Mouse (Mus musculus) heart, embryonic 14.5 days (tissue): ENCODE measurements around the gene Abcb4. TPM values are rescaled to one million over a fixed set of nuclear protein-coding genes. Genes with fewer than 3 reads are reported as not detected.

Source experiments
- ATAC-seq: fragments of 200-750 bp; cut with Nextera tagmentation; 2 replicates; pipeline ENCODE4 v1.8.0; 2017; ENCODE audit warnings: low read depth, moderate TSS enrichment; ENCODE audit not compliant: insufficient number of reproducible peaks, insufficient read depth, low FRiP score
- H3K27ac ChIP-seq, 2 experiments: fragments of 200-500 bp in 1 of 2; fragments of 300-500 bp in 1 of 2; sonication (generic) in 1 of 2; replicated peaks in 1 of 2; 2 replicates each; pipeline ENCODE4 v1.5.1; 2012 to 2014; ENCODE audit warnings: low read depth in 2 of 2, low read length in 2 of 2, control low read depth in 1 of 2, mild to moderate bottlenecking in 1 of 2, mixed read lengths in 1 of 2; ENCODE audit not compliant: control insufficient read depth in 1 of 2, insufficient read depth in 1 of 2
- H3K27me3 ChIP-seq: fragments of 300-500 bp; sonication (generic); 2 replicates; pipeline ENCODE4 v1.6.1; 2014; ENCODE audit warnings: mild to moderate bottlenecking, low read length, control low read depth; ENCODE audit not compliant: control insufficient read depth, insufficient read depth
- H3K36me3 ChIP-seq: fragments of 300-500 bp; sonication (generic); 2 replicates; pipeline ENCODE4 v1.6.1; 2014; ENCODE audit warnings: mild to moderate bottlenecking, control low read depth, low read length, mixed read lengths; ENCODE audit not compliant: control insufficient read depth, insufficient read depth
- H3K4me1 ChIP-seq, 2 experiments: fragments of 200-500 bp in 1 of 2; fragments of 300-500 bp in 1 of 2; sonication (generic) in 1 of 2; 2 replicates each; pipeline ENCODE4 v1.6.1; 2012 to 2014; ENCODE audit warnings: low read length in 2 of 2, control low read depth in 1 of 2, mixed read lengths in 1 of 2; ENCODE audit not compliant: control insufficient read depth in 2 of 2, insufficient read depth in 2 of 2
- H3K4me2 ChIP-seq: fragments of 300-500 bp; sonication (generic); 2 replicates; pipeline ENCODE4 v1.6.1; 2014; ENCODE audit warnings: mild to moderate bottlenecking, low read length
- H3K4me3 ChIP-seq, 2 experiments: fragments of 200-500 bp in 1 of 2; fragments of 300-500 bp in 1 of 2; sonication (generic) in 1 of 2; 2 replicates each; pipeline ENCODE4 v1.5.1; 2012 to 2014; ENCODE audit warnings: low read length in 2 of 2, mild to moderate bottlenecking in 2 of 2, control low read depth in 1 of 2, low read depth in 1 of 2, moderate library complexity in 1 of 2; ENCODE audit not compliant: control insufficient read depth in 1 of 2, insufficient read depth in 1 of 2
- H3K9ac ChIP-seq: fragments of 300-500 bp; sonication (generic); 2 replicates; pipeline ENCODE4 v1.6.1; 2014; ENCODE audit warnings: mild to moderate bottlenecking, low read length
- H3K9me3 ChIP-seq: fragments of 300-500 bp; sonication (generic); 2 replicates; pipeline ENCODE4 v1.6.1; 2016; ENCODE audit warnings: low read length, control low read depth; ENCODE audit not compliant: control insufficient read depth
- WGBS: fragments of 180-500 bp; shearing (Covaris S2); extraction: QIAGEN DNeasy Blood & Tissue Kit; methylation state at CpG from one replicate; pipeline ENCODE4 v1.1.7; 2014; 5-methylcytosine and 5-hydroxymethylcytosine counted together
- polyA plus RNA-seq: library from polyadenylated mRNA; unstranded; fragments of >200 nt; fragmentation: Nextera tagmentation; extraction: Ambion mirVana; gene quantifications from 2 replicates; pipeline ENCODE4 v1.2.1, GENCODE M21; 2014

Abcb4 gene
- polyA plus RNA-seq, 1 experiment from 2014 or later = 0.42 TPM

GRCm38 (mm10) chr5:8955544-8955943 lies 62.0 kb downstream of the Abcb4 start:
- Histone ChIP-seq H3K27me3 (no peaks in the 10 kb centered on the region), H3K27ac (no peak overlapping the region), H3K9ac (no peak overlapping the region), H3K36me3 (no peaks in the 10 kb centered on the region), H3K4me3 (no peak overlapping the region), H3K4me2 (no peak overlapping the region), H3K4me1 (no peaks in the 10 kb centered on the region), H3K9me3 (no peaks in the 10 kb centered on the region)
- 89% methylated on average over 3 of the region's 3 CpGs for WGBS
- ATAC-seq = no peak

DNA sequence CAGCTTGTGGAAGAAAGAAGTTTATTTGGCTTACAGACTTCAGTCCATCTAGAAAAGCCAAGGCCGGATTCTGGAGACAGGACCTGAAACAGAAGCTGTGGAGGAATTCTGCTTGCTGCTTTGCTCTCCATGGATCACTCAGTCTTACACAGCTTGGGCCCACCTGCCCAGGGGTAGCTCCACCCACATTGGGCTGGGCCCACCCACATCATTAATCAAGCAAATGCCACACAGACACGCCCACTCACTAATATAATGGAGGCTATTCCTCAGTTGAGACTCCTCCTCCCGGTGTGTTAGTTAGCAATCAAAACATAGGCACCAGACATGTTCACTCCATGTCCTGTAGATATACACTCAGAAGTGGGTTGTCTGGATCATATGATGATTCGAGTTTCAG lies 67.0 kb downstream of the Abcb4 start:
- WGBS = 83% methylated on average over 4 of the region's 4 CpGs
- Histone ChIP-seq H3K4me1 (no peaks in the 10 kb centered on the region), H3K27me3 (no peaks in the 10 kb centered on the region), H3K9me3 (no peaks in the 10 kb centered on the region), H3K36me3 (peaks cover 23% of the 10 kb centered on the region), H3K4me3 (no peak overlapping the region), H3K9ac (no peak overlapping the region), H3K27ac (no peak overlapping the region), H3K4me2 (no peak overlapping the region)
- ATAC-seq = no peak

DNA sequence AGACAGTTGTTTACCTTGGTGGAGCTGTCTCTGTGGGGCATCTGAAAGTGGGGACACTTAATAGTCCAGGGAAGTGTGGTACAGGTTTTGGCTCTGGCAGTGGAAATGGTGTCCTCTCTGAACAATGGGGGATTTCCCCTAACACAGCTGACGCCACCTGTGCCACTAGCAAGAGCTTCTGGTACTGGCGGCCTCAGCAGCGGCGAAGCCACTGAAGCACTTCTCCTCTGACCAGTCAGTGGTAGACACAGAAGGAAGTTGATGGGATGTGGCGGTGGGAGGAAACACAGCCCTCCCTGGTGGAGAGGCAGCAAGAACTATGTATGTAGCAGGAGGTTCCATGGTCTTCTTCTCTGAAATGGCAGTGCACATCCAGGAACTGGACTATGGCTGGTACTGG lies 71.0 kb downstream of the Abcb4 start:
- H3K4me3 ChIP-seq = no peak overlapping the region
- H3K27ac ChIP-seq = no peak overlapping the region
- no peak for ATAC-seq
- no peaks in the 10 kb centered on the region for H3K27me3 ChIP-seq
- WGBS = 93% methylated on average over 5 of the region's 5 CpGs
- H3K9ac ChIP-seq = no peak overlapping the region
- no peaks in the 10 kb centered on the region for H3K4me1 ChIP-seq
- no peaks in the 10 kb centered on the region for H3K9me3 ChIP-seq
- no peak overlapping the region for H3K4me2 ChIP-seq
- H3K36me3 ChIP-seq = peaks cover 59% of the 10 kb centered on the region

GRCm38 (mm10) chr5:8970694-8971093 lies 77.2 kb downstream of the Abcb4 start:
- Histone ChIP-seq H3K36me3 (peaks cover 86% of the 10 kb centered on the region), H3K9ac (no peak overlapping the region)

DNA sequence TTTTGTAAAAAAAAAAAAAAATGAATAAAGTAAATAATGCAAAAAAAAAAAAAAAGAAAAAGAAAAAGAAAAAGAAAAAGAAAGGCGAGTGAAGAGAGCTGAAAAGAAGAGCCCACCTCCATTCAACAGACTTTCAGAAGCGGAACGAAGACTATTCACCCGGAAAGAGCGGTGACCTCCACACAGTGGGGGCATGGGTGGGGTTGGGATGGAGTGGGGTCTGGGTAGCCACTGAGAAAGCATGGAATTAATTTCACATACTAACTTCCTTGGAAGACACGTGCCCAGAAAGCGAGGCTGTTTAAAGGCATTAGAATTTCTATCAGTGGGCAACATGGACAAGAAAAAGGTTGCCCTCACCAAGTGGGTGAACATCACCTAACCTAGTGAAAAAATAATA lies 78.8 kb downstream of the Abcb4 start:
- no peak overlapping the region for H3K4me2 ChIP-seq
- 93% methylated on average over 7 of the region's 7 CpGs for WGBS
- no peaks in the 10 kb centered on the region for H3K4me1 ChIP-seq
- no peak overlapping the region for H3K9ac ChIP-seq
- no peaks in the 10 kb centered on the region for H3K9me3 ChIP-seq
- H3K4me3 ChIP-seq = no peak overlapping the region
- peaks cover 74% of the 10 kb centered on the region for H3K36me3 ChIP-seq
- no peaks in the 10 kb centered on the region for H3K27me3 ChIP-seq
- ATAC-seq = no peak
- H3K27ac ChIP-seq = no peak overlapping the region

More at GRCm38 (mm10) chr5:8970694-8971093, 77.2 kb downstream of the Abcb4 start:
- no peaks in the 10 kb centered on the region for H3K27me3 ChIP-seq
- no peak for ATAC-seq
- no peak overlapping the region for H3K4me3 ChIP-seq
- no peaks in the 10 kb centered on the region for H3K4me1 ChIP-seq
- no peak overlapping the region for H3K4me2 ChIP-seq
- H3K27ac ChIP-seq = no peak overlapping the region
- H3K9me3 ChIP-seq = no peaks in the 10 kb centered on the region
- WGBS = 94% methylated on average over 2 of the region's 2 CpGs

DNA sequence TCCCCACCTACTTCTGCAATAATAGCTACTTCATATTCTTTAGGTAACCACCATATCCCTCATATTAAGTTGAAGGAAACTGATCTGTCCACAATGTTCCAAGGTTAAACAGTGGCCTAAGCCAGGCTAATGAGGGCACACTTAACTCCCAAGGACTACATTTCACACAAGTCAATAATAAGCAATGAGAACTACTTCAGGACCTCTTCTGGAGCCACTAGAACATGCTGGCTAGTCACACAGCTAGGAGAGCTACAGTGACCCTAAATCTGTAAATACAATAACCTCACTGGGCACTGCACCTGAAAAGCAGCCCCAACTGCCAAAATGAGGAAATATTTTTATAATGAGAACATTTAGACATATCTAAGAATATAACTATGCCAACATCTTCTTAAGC lies 81.2 kb downstream of the Abcb4 start:
- H3K36me3 ChIP-seq = peaks cover 63% of the 10 kb centered on the region

GRCm38 (mm10) chr5:8985470-8985869 lies 92.0 kb downstream of the Abcb4 start:
- 83% methylated on average over 3 of the region's 3 CpGs for WGBS
- H3K4me3 ChIP-seq = no peak overlapping the region
- H3K36me3 ChIP-seq = peaks cover 88% of the 10 kb centered on the region
- no peaks in the 10 kb centered on the region for H3K9me3 ChIP-seq
- no peak overlapping the region for H3K4me2 ChIP-seq
- no peaks in the 10 kb centered on the region for H3K27me3 ChIP-seq
- H3K27ac ChIP-seq = no peak overlapping the region
- no peak overlapping the region for H3K9ac ChIP-seq
- ATAC-seq = no peak
- no peaks in the 10 kb centered on the region for H3K4me1 ChIP-seq

More for the DNA sequence above, 81.2 kb downstream of the Abcb4 start:
- Histone ChIP-seq H3K4me1 (no peaks in the 10 kb centered on the region), H3K27me3 (no peaks in the 10 kb centered on the region), H3K27ac (no peak overlapping the region), H3K9me3 (no peaks in the 10 kb centered on the region), H3K4me2 (no peak overlapping the region), H3K4me3 (no peak overlapping the region), H3K9ac (no peak overlapping the region)
- no peak for ATAC-seq

GRCm38 (mm10) chr5:8987925-8988324 lies 94.4 kb downstream of the Abcb4 start:
- no peak for ATAC-seq
- 93% methylated on average over 5 of the region's 5 CpGs for WGBS
- Histone ChIP-seq H3K9ac (no peak overlapping the region), H3K36me3 (peaks cover 87% of the 10 kb centered on the region), H3K9me3 (no peaks in the 10 kb centered on the region), H3K4me1 (no peaks in the 10 kb centered on the region), H3K4me2 (no peak overlapping the region), H3K4me3 (no peak overlapping the region), H3K27ac (no peak overlapping the region), H3K27me3 (no peaks in the 10 kb centered on the region)
